Mouse (Mus musculus) embryonic fibroblast, embryonic 13.5 days (primary cell): ENCODE data around the gene Snca.

ENCODE experiments used
- CTCF ChIP-seq: IDR thresholded peaks from 2 replicates; pipeline ENCODE4 v1.5.1; 2011; ENCODE audit warnings: mild to moderate bottlenecking, control low read depth, low read length, moderate library complexity, borderline replicate concordance; ENCODE audit not compliant: insufficient read depth
- POLR2A ChIP-seq: IDR thresholded peaks from 2 replicates; pipeline ENCODE4 v1.6.1; 2011; ENCODE audit warnings: low read depth, mild to moderate bottlenecking, control low read depth, low read length, moderate library complexity

GRCm38 (mm10) chr6:60765696-60766095, 64.0 kb downstream of the Snca start:
- TF ChIP-seq CTCF (no peak), POLR2A (no peak)
